Mouse (Mus musculus): Measurements from ENCODE around the gene B430305J03Rik.

GRCm38 (mm10) chr3:61406921-61407320 is 41.2 kb upstream of the B430305J03Rik start:
- TF ChIP-seq CTCF (IDR thresholded peaks at IDR 0.05; ENCODE audit: extremely low read depth, insufficient read depth, low read length) (no peak), POLR2A (IDR thresholded peaks at IDR 0.05; ENCODE audit: extremely low read depth, insufficient read depth, low read length) (no peak)

All from cortical plate, adult 2 months (tissue).